In genomic region chr4:142348910-142349309, GRCm38 (mm10) we compare ENCODE assay signal across 8 mouse cellular contexts.
DNase-seq lines count a peak whose midpoint lies in the region; ATAC-seq and TF ChIP-seq lines count a peak whose summit lies in the region.

No protein-coding gene starts in this region.

- H3K27ac ChIP-seq in hindbrain, embryonic 11.5 days (ENCODE audit: low read depth, low read length), result no peak overlapping the region
- no peak overlapping the region for H3K27ac ChIP-seq in hindbrain, embryonic 12.5 days
- no peak overlapping the region for H3K27ac ChIP-seq in ES-E14 (ENCODE audit: insufficient read depth, low read depth, low read length, poor library complexity, severe bottlenecking)
- no peak overlapping the region for H3K27ac ChIP-seq in intestine, embryonic 16.5 days (ENCODE audit: low read length)

- in situ Hi-C loops in ES-E14 (cut with MboI; ENCODE audit: low sequenced_read_pairs in 2 of 2, unreplicated experiment in 2 of 2), result no loop called here

- H3K36me3 ChIP-seq in hindbrain, embryonic 11.5 days (ENCODE audit: control insufficient read depth, insufficient read depth, low read length), result no peaks in the 10 kb centered on the region
- no peaks in the 10 kb centered on the region for H3K36me3 ChIP-seq in hindbrain, embryonic 12.5 days
- H3K36me3 ChIP-seq in ES-E14 (ENCODE audit: control insufficient read depth, insufficient read depth, low read length, poor library complexity, severe bottlenecking), result no peaks in the 10 kb centered on the region
- no peaks in the 10 kb centered on the region for H3K36me3 ChIP-seq in intestine, embryonic 16.5 days (ENCODE audit: control insufficient read depth, insufficient read depth, low read length)

- no peak overlapping the region for H3K4me3 ChIP-seq in hindbrain, embryonic 11.5 days (ENCODE audit: low read depth, low read length)
- no peak overlapping the region for H3K4me3 ChIP-seq in hindbrain, embryonic 12.5 days
- no peak overlapping the region for H3K4me3 ChIP-seq in ES-E14 (ENCODE audit: insufficient read depth in 1 of 2, low read depth in 1 of 2, low read length in 2 of 2, poor library complexity in 1 of 2, severe bottlenecking in 1 of 2)
- no peak overlapping the region for H3K4me3 ChIP-seq in intestine, embryonic 16.5 days (ENCODE audit: low read length)

- no peak overlapping the region for H3K9ac ChIP-seq in hindbrain, embryonic 11.5 days (ENCODE audit: low read depth, low read length)
- no peak overlapping the region for H3K9ac ChIP-seq in hindbrain, embryonic 12.5 days
- H3K9ac ChIP-seq in ES-E14 (ENCODE audit: insufficient read depth, low read depth, low read length, poor library complexity, severe bottlenecking), result no peak overlapping the region
- no peak overlapping the region for H3K9ac ChIP-seq in intestine, embryonic 16.5 days (ENCODE audit: low read depth, low read length)

- WGBS in hindbrain, embryonic 11.5 days, result 45% methylated on average over 6 of the region's 6 CpGs
- WGBS in hindbrain, embryonic 12.5 days, result 56% methylated on average over 6 of the region's 6 CpGs
- 42% methylated on average over 6 of the region's 6 CpGs for WGBS in large intestine, adult 2 months
- WGBS in intestine, embryonic 16.5 days, result 41% methylated on average over 6 of the region's 6 CpGs

- H3K9me3 ChIP-seq in hindbrain, embryonic 11.5 days (ENCODE audit: control insufficient read depth, low read length), result no peaks in the 10 kb centered on the region
- no peaks in the 10 kb centered on the region for H3K9me3 ChIP-seq in hindbrain, embryonic 12.5 days (replicated peaks)
- no peaks in the 10 kb centered on the region for H3K9me3 ChIP-seq in ES-E14 (ENCODE audit: control insufficient read depth, insufficient read depth, low read depth, low read length)
- no peaks in the 10 kb centered on the region for H3K9me3 ChIP-seq in intestine, embryonic 16.5 days (ENCODE audit: control insufficient read depth, low read length)

- DNase-seq in hindbrain, embryonic 11.5 days (ENCODE audit: low spot score), result peak; percentile 56
- peak; percentile 58 for DNase-seq in ES-E14 (ENCODE audit: low read depth, low spot score)
- peak; percentile 67 for DNase-seq in embryo, embryonic 10.5 days (ENCODE audit: low spot score)
- DNase-seq in large intestine, adult 2 months (ENCODE audit: low read depth, low spot score), result peak; percentile 8
- DNase-seq in thymus, postnatal 14 days, result peak; percentile 10
- DNase-seq in spleen, postnatal 4 days (ENCODE audit: low spot score in 2 of 2), result no peak

- H3K4me2 ChIP-seq in hindbrain, embryonic 11.5 days (replicated peaks; ENCODE audit: low read depth, low read length), result no peak overlapping the region
- H3K4me2 ChIP-seq in hindbrain, embryonic 12.5 days (replicated peaks), result no peak overlapping the region
- H3K4me2 ChIP-seq in intestine, embryonic 16.5 days (ENCODE audit: low read depth, low read length), result no peak overlapping the region

- ATAC-seq in hindbrain, embryonic 11.5 days (ENCODE audit: low FRiP score), result no peak
- no peak for ATAC-seq in hindbrain, embryonic 12.5 days (ENCODE audit: low FRiP score)
- no peak for ATAC-seq in intestine, embryonic 16.5 days

- no peaks in the 10 kb centered on the region for H3K27me3 ChIP-seq in hindbrain, embryonic 11.5 days (ENCODE audit: control insufficient read depth, insufficient read depth, low read length)
- H3K27me3 ChIP-seq in hindbrain, embryonic 12.5 days, result no peaks in the 10 kb centered on the region
- H3K27me3 ChIP-seq in intestine, embryonic 16.5 days (replicated peaks; ENCODE audit: control insufficient read depth, insufficient read depth, low read length), result no peaks in the 10 kb centered on the region

- H3K4me1 ChIP-seq in hindbrain, embryonic 11.5 days (replicated peaks; ENCODE audit: control insufficient read depth, insufficient read depth, low read length), result no peaks in the 10 kb centered on the region; the same call in 1 of the 2 replicates
- peaks cover 9% of the 10 kb centered on the region; the same call in 1 of the 2 replicates for H3K4me1 ChIP-seq in hindbrain, embryonic 12.5 days
- peaks cover 0 to 2% of the 10 kb centered on the region in 2 experiments; a peak in 1 of 4 replicates for H3K4me1 ChIP-seq in ES-E14 (ENCODE audit: control insufficient read depth in 2 of 2, insufficient read depth in 2 of 2, low read length in 2 of 2, poor library complexity in 1 of 2)
- H3K4me1 ChIP-seq in intestine, embryonic 16.5 days (ENCODE audit: control insufficient read depth, insufficient read depth, low read length), result no peaks in the 10 kb centered on the region; the same call in 1 of the 2 replicates

TF ChIP-seq in ES-E14, 5 proteins besides CTCF, POLR2A, EP300 and RAD21:
- TF ChIP-seq ZNF384 (IDR thresholded peaks at IDR 0.05; ENCODE audit: low read depth, low read length), result no peak
- no peak for TF ChIP-seq HCFC1 (IDR thresholded peaks at IDR 0.05; ENCODE audit: borderline replicate concordance, insufficient read depth, low read length)
- TF ChIP-seq CHD2 (IDR thresholded peaks at IDR 0.05; ENCODE audit: low read depth, low read length), result no peak
- TF ChIP-seq MAFK (IDR thresholded peaks at IDR 0.05; ENCODE audit: insufficient read depth, low read depth, low read length), result no peak
- TF ChIP-seq ZC3H11A (IDR thresholded peaks at IDR 0.05; ENCODE audit: borderline replicate concordance, low read depth, low read length), result no peak; the same call in 1 of the 2 replicates
TF ChIP-seq in ES-E14: peak in this region for 0.

Comparison
In these comparisons a context has a peak if more than half of its experiments do, and no peak if none do; other contexts are left out.
1. DNase-seq: peak in hindbrain, embryonic 11.5 days (single experiment), ES-E14 (single experiment), embryo, embryonic 10.5 days (single experiment), large intestine, adult 2 months (single experiment) and thymus, postnatal 14 days (single experiment); none in spleen, postnatal 4 days (0 of 2).